Mouse (Mus musculus): ENCODE measurements at regions not wholly inside any gene's neighbourhood (a gene's known extent, or its start where the extent isn't known, plus 50 kb on each side); places are given as distances from the start of the nearest gene placed in this dataset.
"Not testable (repeated sequence)": the region's sequence is repeated elsewhere in the genome, so short reads cannot be mapped to it uniquely, and the experiment has no call there.

DNA sequence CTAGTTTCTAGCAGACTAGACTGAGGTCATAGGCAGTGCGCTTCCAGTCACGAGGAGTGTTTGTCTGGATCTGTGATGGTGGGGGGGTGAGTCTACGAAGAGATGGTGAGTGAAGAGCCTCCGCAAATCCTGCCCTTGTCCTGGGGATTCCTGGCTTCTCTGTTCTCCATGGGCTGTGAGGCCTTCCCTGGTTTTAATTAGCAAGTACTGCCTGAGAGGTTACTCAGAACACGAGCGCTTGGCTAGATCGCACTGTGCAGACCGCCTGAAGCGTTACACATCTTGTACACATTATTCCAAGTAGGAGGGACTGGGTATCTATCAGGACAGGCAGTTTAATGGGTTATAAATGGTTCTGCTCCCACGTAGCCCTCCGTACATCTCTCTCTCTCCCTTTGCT lies 76.9 kb downstream of the Cpn2 start:
- no peak for DNase-seq (ENCODE audit: extremely low read depth, low read depth)

DNA sequence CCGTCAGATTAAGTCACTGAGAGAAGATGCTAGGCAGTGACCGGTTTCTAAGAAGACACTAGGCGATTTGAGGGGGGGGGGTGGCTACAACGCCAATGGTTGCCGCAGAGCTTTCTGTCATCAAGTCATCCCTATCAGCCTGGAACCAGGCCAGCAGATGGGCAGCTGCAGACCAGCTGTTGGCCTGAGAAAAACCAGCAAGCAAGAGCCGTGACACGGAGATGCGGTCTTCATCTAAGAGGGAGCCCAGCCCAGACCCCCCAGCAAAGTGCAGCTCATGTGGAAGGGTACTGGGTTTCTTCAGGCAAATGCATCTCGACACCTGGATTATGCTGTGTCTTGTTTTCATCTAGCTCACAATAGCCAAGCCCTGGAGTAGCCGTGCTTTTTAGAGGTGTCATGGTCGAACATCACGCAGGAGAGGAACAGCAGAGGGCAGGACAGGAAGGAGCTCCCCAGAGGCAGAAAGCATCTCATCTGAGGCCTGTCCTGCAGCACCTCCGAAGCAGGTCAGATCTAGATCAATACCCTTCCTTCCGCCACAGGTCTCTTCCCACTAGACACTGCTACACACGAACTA lies 76.3 kb downstream of the Cpn2 start:
- no peak for DNase-seq (ENCODE audit: extremely low read depth, low read depth)

DNA sequence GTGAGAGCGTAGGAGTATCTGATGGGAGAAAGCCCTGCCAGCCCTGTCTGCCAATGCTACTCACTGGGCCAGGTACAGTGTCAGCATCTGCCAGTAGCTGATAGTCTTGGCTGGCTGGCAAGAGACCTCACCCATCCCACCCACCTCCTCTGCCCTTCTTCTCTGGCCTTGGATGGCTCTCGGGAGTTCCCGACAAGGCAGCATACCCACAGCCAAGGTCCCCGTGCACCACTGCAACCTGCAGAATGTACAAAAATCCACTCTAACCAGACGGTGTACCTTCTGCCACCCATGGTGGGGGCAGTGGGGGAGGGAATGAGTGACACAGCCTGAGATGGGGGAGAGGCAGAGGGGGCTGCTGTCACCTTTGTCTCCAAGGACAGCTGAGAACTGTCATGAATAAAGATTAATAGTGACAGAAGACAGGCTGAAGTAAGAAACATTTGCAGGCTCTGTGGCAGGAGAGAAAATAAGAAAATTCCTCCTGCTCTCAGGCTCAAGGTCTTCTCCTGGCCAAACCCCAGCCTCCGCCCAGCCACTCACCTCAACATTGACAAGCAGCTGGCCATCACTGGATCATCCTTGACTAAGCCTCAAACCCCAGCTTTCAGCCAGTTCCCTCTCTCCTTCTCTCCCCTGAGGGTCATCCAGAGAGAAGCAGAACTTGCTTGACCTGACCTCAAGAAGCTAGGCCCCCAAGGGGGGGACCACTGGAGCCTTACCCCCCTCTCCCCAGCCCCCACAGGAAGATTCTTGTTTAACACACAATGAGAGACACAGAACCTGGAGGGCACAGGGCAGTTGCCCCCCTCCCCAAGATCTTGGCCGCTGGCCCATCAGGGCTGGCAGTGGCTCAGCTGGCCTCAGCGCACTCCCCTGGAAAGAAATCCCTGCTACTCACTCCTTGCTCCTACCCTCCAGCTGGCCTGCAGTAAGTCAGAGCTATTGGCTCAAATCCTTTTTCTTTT lies 73.7 kb downstream of the Cpn2 start:
- no peak for DNase-seq (ENCODE audit: extremely low read depth, low read depth)

DNA sequence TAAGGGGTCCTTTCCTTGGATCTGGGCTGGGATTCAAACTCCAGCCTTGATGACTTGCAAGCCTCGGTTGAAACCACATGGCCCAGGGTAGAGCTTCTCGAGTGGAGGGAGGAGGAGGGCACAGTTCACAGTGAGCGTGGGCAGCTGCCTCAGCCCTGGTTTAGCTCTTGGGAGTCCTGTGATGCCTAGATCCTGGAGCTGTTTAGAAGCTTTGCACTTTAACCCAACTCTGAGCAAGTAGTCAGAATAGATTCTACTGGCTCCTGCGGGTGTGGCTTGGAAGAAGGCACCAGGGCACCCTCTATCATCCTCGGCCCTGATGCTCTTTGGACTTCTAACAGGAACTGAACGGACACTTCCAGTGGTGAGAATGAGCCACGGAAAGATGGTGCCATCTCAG lies 72.5 kb downstream of the Cpn2 start:
- DNase-seq (ENCODE audit: extremely low read depth, low read depth): no peak

DNA sequence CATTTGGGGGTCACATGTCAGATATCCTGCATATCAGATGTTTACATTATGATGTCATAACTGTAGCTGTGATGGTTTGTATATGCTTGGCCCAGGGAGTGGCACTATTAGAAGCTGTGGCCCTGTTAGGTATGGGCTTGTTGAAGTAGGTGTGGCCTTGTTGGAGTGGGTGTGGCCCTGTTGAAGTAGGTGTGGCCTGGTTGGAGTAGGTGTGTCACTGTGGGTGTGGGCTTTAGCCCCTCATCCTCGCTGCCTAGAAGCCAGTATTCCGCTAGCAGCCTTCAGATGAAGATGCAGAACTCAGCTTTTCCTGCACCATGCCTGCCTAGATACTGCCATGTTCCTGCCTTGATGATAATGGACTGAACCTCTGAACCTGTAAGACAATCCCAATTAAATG lies 71.4 kb downstream of the Cpn2 start:
- DNase-seq (ENCODE audit: extremely low read depth, low read depth): not testable (repeated sequence)

DNA sequence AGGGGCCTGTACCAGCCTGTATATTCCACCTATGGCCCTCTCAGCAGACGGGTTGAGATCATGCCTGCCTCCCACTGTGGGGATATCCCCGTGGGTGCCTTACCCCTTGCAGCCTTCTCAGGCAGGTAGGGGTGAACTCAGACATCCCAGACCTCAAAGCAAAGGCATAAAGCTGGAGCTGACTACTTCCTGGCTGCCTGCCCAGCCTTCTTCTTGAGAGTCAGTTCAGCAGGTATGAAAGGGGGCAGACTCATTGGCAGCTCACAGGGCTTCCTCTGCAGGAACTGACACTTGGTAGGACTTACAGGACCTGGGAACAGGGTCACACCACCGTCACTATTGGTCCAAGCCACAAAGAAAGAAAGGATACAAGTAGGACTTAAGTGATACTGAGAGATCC lies 69.9 kb downstream of the Cpn2 start:
- no peak for DNase-seq (ENCODE audit: extremely low read depth, low read depth)

DNA sequence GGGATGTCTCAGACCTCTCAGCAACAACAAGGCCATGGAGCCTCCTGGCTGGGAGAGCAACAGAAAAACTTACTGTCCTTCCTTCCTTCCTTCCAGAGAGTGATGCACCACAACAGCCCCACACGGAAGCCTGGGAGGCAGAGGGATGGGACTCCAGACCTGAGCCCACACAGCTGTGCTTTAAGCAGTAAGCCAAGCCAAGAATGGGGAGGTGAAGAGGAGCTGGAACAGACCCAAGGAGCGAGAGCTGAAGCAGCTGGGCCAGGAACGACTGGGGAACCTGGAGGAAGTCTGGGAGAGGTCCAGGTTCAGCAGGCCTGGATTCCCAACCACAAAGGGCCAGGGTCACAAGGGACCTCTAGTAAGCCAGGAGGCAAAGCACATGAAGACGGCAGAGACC lies 67.5 kb downstream of the Cpn2 start:
- no peak for DNase-seq (ENCODE audit: extremely low read depth, low read depth)

DNA sequence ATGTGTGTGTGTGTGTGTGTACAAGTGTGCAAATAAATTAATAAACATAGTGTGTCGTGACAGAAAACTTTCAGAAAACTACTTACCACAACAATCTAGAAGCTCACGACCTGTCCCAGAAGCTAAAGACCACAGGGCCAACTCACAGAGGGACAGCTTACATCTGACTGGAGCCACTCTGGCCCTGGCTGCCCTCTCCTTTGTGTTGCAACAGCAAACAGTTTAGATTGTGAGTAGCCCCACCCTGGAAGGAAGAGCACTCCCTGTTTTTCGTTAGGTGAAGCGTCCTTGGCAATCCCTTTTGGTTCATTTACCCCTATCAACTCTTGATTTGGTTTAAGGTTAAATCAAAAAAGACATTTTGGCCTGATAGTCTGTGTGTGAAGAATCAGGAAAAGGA lies 63.2 kb downstream of the Cpn2 start:
- DNase-seq (ENCODE audit: extremely low read depth, low read depth): no peak

DNA sequence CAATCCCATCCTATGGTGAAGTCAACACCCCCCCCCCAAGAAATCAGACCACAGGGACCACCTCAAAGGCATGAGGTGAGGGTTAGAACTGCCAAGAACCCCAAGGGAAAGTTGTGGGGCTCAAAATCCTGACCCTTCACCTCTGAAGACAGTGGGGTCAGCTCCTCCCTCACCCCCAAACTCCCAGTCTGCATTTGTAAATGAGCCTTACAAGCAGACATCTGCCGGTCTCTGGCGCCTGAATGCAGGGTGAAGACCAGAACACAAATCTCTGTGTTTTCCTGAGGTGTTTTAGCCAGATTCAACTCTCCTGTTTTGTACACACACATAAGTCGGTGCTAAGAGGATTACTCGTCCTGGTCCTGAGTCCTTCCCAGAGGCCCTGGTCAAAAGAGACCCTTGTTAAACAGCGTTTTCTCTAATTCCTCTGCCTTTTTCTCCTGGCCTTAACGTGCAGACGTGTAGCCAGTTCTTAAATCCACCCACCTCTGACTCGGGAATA lies 61.9 kb downstream of the Cpn2 start:
- DNase-seq (ENCODE audit: extremely low read depth, low read depth): no peak

DNA sequence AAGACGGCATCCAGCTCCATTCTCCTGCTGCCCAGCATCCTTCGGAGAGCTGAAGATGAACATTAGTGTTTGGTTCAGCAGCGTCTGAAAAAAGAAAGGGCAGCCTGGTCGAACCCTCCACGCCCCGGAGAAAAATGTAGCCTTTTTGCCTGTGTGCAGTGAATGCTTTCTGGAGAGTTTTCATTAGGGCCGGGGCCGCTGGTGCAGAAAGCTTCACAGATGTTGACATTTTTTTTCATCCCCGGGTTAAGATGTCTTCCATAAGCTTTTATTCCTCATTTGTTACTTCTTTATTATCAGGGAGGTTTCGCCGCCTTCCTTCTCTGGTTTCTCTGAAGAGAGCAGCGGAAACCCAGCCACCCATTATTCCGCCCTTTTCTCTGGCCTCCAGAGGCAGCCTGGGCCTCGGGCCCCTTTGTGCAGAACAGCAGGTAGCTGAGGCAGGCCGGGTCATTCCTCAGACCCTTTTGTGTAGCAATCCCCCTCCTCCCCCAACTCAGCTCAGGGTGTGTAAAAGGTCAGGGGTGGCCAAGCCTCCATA lies 61.4 kb downstream of the Cpn2 start:
- no peak for DNase-seq (ENCODE audit: extremely low read depth, low read depth)
